Mouse (Mus musculus): Measurements from ENCODE around the gene Ift22.

- TF ChIP-seq POLR2A (IDR thresholded peaks at IDR 0.05; ENCODE audit: control insufficient read depth, extremely low read depth, insufficient read depth, low read length, poor library complexity): no peak
- no peak for TF ChIP-seq CTCF (IDR thresholded peaks at IDR 0.05; ENCODE audit: borderline replicate concordance, control insufficient read depth, extremely low read depth, insufficient read depth, low read length, poor library complexity)
Observed at GRCm38 (mm10) chr5:136917613-136918242, 9.8 kb downstream of the Ift22 start.
